Mouse (Mus musculus): ENCODE data around the gene Il17rb. TPM values are rescaled to one million over a fixed set of nuclear protein-coding genes. Genes with fewer than 3 reads are reported as not detected.

Gene Il17rb
- total RNA-seq, 2 experiments from 2014 or later, result 2.1 to 3.0 TPM

- DNase-seq, result no peak
Measured at GRCm38 (mm10) chr14:29967611-29968010, 41.1 kb downstream of the Il17rb start.

GRCm38 (mm10) chr14:29957393-29957792 lies 51.3 kb downstream of the Il17rb start:
- DNase-seq, result no peak

DNA sequence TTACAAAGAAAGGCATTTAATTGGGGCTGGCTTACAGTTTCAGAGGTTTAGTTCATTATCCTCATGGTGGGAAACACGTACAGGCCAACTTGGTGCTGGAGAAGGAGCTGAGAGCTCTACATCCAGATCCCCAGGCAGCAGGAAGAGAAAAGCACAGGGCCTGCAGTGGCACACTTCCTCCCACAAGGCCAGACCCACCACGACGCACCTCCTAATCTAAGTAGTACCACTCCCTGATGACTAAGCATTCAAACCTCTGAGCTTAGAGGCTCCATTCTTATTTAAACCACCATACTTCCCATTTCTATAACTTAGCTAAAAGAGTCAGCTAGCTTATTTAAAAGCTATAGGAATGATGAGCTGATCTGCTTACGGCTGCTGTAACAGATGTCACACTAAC lies 57.9 kb downstream of the Il17rb start:
- no peak for DNase-seq

GRCm38 (mm10) chr14:29946761-29947309 lies 61.9 kb downstream of the Il17rb start:
- no peak for DNase-seq

Small RNA genes lying within 50 kb of the gene (microRNA-seq; reads per million reads assigned to microRNA genes)
- not detected for gene Mir6947

Other genes starting within 250 kb of the Il17rb start
- gene Selenok, start 40.6 kb downstream of the Il17rb start, total RNA-seq (2021), result 10 to 100 TPM; 67.8 to 89.2 TPM
- gene Actr8, start 30.6 kb downstream of the Il17rb start, total RNA-seq (2021), result 10 to 100 TPM; 44.8 to 56.5 TPM
- gene Chdh, start 127 bp upstream of the Il17rb start, total RNA-seq (2021), result 10 to 100 TPM; 16.1 to 26.4 TPM